Mouse (Mus musculus): ENCODE data around the gene Ccdc175. TPM values are rescaled to one million over a fixed set of nuclear protein-coding genes. Genes with fewer than 3 reads are reported as not detected.

The Ccdc175 gene
- total RNA-seq, 2 experiments from 2014 or later, result not detected

GRCm38 (mm10) chr12:72053303-72053702 is 131.5 kb downstream of the Ccdc175 start:
- ATAC-seq (replicated peaks; ENCODE audit: low FRiP score, low TSS enrichment, poor library complexity, severe bottlenecking), result peak; percentile 47; the same call in 1 of the 2 replicates

GRCm38 (mm10) chr12:72052571-72052970 is 132.3 kb downstream of the Ccdc175 start:
- no peak for ATAC-seq (replicated peaks; ENCODE audit: low FRiP score, low TSS enrichment, poor library complexity, severe bottlenecking)

Other genes starting within 250 kb of the Ccdc175 start
- gene Gpr135, start 113.9 kb downstream of the Ccdc175 start, total RNA-seq (2014; fragmentation: Nextera tagmentation), result not detected in 2 replicates
- not detected in 2 replicates for gene Gpr135, start 113.9 kb downstream of the Ccdc175 start, total RNA-seq (2017)
- gene L3hypdh, start 99.6 kb downstream of the Ccdc175 start, total RNA-seq (2014; fragmentation: Nextera tagmentation), result not detected in 2 replicates
- 0.80 TPM in 1 of 2 replicates, not detected in the other for gene L3hypdh, start 99.6 kb downstream of the Ccdc175 start, total RNA-seq (2017)
- 21.2 and 25.1 TPM in 2 replicates for gene Jkamp, start 99.4 kb downstream of the Ccdc175 start, total RNA-seq (2014; fragmentation: Nextera tagmentation)
- gene Jkamp, start 99.4 kb downstream of the Ccdc175 start, total RNA-seq (2017), result 10.9 and 18.4 TPM in 2 replicates
- gene Rtn1, start 224.0 kb upstream of the Ccdc175 start, total RNA-seq (2014; fragmentation: Nextera tagmentation), result not detected in 2 replicates
- gene Rtn1, start 224.0 kb upstream of the Ccdc175 start, total RNA-seq (2017), result not detected in 2 replicates